Mouse (Mus musculus): ENCODE data around the gene Fbxl15. TPM values are rescaled to one million over a fixed set of nuclear protein-coding genes. Genes with fewer than 3 reads are reported as not detected.

The Fbxl15 gene
- total and polyA plus RNA-seq, 2 experiments from 2014 or later = 55.2 to 57.8 TPM

DNA sequence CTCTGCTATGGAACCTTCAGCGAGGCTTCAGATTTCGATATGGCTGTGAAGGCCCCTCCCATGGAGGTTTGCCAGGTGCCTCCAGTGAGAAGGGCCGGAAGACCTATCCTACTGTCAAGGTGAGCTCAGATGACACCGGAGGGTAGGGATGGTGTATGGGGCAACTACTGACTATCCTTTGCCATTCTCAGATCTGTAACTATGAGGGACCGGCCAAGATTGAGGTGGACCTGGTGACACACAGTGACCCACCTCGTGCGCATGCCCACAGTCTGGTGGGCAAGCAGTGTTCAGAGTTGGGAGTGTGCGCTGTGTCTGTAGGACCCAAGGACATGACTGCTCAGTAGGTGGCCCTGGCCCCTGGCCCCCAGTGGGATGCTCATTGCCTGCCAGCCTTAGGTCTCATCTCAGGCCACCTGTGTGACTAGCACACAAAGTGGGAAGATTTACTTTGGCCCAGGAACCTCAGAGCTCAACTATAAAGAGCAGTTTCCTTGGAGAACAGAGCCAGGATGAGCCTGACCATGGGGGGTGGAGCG is 21.2 kb upstream of the Fbxl15 start:
- Histone ChIP-seq H3K27me3 (ENCODE audit: insufficient read depth, low read length) (0 out of 2 replicates have a peak, but pooled peaks cover 10% of the 10 kb centered on the region), H3K4me2 (ENCODE audit: low read depth, low read length, poor library complexity, severe bottlenecking) (no peak overlapping the region), H3K9ac (replicated peaks; ENCODE audit: low read length, poor library complexity, severe bottlenecking) (no peak overlapping the region), H3K9me3 (ENCODE audit: low read length) (no peaks in the 10 kb centered on the region), H3K36me3 (ENCODE audit: insufficient read depth, low read length) (peaks cover 13% of the 10 kb centered on the region), H3K27ac (ENCODE audit: low read depth, low read length) (no peak overlapping the region), H3K4me3 (ENCODE audit: low read depth, low read length) (no peak overlapping the region), H3K4me1 (ENCODE audit: insufficient read depth, low read length) (no peaks in the 10 kb centered on the region)
- 94% methylated on average over 9 of the region's 9 CpGs for WGBS
- no peak for DNase-seq (ENCODE audit: low spot score)
- no peak for ATAC-seq (ENCODE audit: low FRiP score)
- TF ChIP-seq CTCF (IDR thresholded peaks at IDR 0.05) = no peak

DNA sequence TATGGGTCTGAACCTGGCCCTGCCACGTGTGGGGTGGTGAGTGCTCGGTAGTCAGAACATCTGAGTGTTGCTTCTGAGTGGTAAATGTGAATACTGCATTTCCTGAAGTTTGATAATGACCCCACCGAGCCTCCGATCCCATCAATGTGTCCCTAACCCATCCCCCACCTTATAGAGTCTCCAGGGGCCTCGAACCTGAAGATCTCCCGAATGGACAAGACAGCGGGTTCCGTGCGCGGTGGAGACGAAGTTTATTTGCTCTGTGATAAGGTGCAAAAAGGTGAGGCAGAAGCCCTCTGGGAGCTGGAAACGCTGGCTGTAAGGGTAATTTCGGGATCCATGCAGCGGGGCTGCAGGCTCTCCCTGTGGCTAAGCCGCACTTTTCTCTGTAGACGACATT is 20.2 kb upstream of the Fbxl15 start:
- no peak for TF ChIP-seq CTCF (IDR thresholded peaks at IDR 0.05)
- WGBS = 83% methylated on average over 16 of the region's 16 CpGs

DNA sequence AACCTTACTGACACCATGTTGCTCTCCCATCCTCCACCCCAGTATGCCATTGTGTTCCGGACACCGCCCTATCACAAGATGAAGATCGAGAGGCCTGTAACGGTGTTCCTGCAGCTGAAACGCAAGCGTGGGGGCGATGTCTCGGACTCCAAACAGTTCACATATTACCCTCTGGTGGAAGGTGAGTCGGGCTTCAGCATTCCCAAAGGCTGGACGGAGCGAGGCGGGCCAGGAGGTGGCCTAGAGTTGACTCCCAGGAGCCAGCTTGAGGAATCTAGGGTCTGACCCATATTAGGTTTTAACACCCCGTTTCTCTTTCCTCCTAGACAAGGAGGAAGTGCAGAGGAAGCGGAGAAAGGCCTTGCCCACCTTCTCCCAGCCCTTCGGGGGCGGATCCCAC is 19.7 kb upstream of the Fbxl15 start:
- DNase-seq (ENCODE audit: low spot score) (no peak), ATAC-seq (ENCODE audit: low FRiP score) (no peak)
- Histone ChIP-seq H3K36me3 (ENCODE audit: insufficient read depth, low read length) (peaks cover 26% of the 10 kb centered on the region), H3K27me3 (ENCODE audit: insufficient read depth, low read length) (0 out of 2 replicates have a peak, but pooled peaks cover 10% of the 10 kb centered on the region), H3K4me2 (ENCODE audit: low read depth, low read length, poor library complexity, severe bottlenecking) (peak overlapping the region; percentile 81), H3K27ac (ENCODE audit: low read depth, low read length) (no peak overlapping the region), H3K4me1 (ENCODE audit: insufficient read depth, low read length) (no peaks in the 10 kb centered on the region), H3K4me3 (ENCODE audit: low read depth, low read length) (peak overlapping the region; percentile 46; the same call in 1 of the 2 replicates), H3K9me3 (ENCODE audit: low read length) (no peaks in the 10 kb centered on the region), H3K9ac (replicated peaks; ENCODE audit: low read length, poor library complexity, severe bottlenecking) (no peak overlapping the region)
- 71% methylated on average over 16 of the region's 16 CpGs for WGBS
- TF ChIP-seq CTCF (IDR thresholded peaks at IDR 0.05) = no peak

More for the DNA sequence above, 20.2 kb upstream of the Fbxl15 start:
- Histone ChIP-seq H3K9ac (replicated peaks; ENCODE audit: low read length, poor library complexity, severe bottlenecking) (no peak overlapping the region), H3K9me3 (ENCODE audit: low read length) (no peaks in the 10 kb centered on the region), H3K27ac (ENCODE audit: low read depth, low read length) (no peak overlapping the region), H3K36me3 (ENCODE audit: insufficient read depth, low read length) (peaks cover 21% of the 10 kb centered on the region), H3K4me3 (ENCODE audit: low read depth, low read length) (no peak overlapping the region), H3K4me2 (ENCODE audit: low read depth, low read length, poor library complexity, severe bottlenecking) (no peak overlapping the region), H3K27me3 (ENCODE audit: insufficient read depth, low read length) (0 out of 2 replicates have a peak, but pooled peaks cover 10% of the 10 kb centered on the region), H3K4me1 (ENCODE audit: insufficient read depth, low read length) (no peaks in the 10 kb centered on the region)
- DNase-seq (ENCODE audit: low spot score) (no peak), ATAC-seq (ENCODE audit: low FRiP score) (no peak)

DNA sequence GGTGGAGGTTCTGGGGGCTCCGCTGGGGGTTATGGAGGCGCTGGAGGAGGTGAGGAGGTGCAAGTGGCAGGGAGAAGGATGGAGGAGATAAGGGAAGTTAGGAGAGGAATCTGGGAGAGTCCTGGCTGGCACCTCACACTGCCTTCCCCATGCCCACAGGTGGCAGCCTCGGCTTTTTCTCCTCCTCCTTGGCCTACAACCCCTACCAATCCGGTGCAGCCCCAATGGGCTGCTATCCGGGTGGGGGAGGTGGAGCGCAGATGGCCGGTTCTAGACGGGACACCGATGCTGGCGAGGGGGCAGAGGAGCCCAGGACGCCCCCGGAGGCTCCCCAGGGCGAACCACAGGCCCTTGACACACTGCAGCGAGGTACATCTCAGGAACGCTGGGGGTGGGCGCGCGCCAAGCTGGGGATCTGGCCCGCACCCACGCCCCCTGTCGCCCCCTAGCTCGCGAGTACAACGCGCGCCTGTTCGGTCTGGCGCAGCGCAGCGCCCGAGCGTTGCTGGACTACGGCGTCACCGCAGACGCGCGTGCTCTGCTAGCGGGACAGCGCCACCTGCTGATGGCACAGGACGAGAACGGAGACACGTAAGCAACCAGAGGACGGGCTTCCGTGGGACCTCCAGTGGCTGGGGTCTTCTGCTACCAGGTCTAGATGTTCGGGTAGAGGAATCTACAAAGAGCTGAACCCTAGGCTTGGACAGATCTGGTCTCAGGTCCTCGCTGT is 19.1 kb upstream of the Fbxl15 start:
- Histone ChIP-seq H3K9me3 (ENCODE audit: low read length) (no peaks in the 10 kb centered on the region), H3K4me1 (ENCODE audit: insufficient read depth, low read length) (no peaks in the 10 kb centered on the region), H3K27ac (ENCODE audit: low read depth, low read length) (no peak overlapping the region), H3K4me3 (ENCODE audit: low read depth, low read length) (peak overlapping the region; percentile 46), H3K4me2 (ENCODE audit: low read depth, low read length, poor library complexity, severe bottlenecking) (peak overlapping the region; percentile 81), H3K27me3 (ENCODE audit: insufficient read depth, low read length) (0 out of 2 replicates have a peak, but pooled peaks cover 10% of the 10 kb centered on the region), H3K9ac (replicated peaks; ENCODE audit: low read length, poor library complexity, severe bottlenecking) (peak overlapping the region; percentile 62), H3K36me3 (ENCODE audit: insufficient read depth, low read length) (peaks cover 32% of the 10 kb centered on the region)
- ATAC-seq (ENCODE audit: low FRiP score) (peak; percentile 53), DNase-seq (ENCODE audit: low spot score) (peak; percentile 93)
- TF ChIP-seq CTCF (IDR thresholded peaks at IDR 0.05) = peak; percentile 95
- WGBS = 2% methylated on average over 47 of the region's 47 CpGs

DNA sequence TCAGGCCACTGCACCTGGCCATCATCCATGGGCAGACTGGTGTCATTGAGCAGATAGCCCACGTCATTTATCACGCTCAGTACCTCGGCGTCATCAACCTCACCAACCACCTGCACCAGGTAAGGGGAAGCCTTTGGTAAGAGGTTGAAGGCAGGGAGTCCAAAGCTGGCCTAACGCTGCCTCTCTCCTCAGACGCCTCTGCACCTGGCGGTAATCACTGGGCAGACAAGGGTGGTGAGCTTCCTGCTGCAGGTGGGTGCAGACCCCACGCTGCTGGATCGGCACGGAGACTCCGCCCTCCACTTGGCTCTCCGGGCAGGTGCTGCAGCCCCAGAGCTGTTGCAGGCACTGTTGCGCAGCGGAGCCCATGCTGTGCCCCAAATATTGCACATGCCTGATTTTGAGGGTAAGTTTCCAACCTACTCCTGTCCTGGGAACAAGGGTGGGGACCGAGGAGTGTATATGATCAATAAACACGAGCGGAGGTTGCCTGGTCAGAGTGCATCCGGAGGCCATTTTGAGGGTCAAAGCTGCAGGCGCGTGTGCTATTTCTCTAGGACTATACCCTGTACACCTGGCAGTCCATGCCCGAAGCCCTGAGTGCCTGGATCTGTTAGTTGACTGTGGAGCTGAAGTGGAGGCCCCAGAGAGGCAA is 18.2 kb upstream of the Fbxl15 start:
- H3K9me3 ChIP-seq (ENCODE audit: low read length) = no peaks in the 10 kb centered on the region
- DNase-seq (ENCODE audit: low spot score) = no peak
- 84% methylated on average over 21 of the region's 21 CpGs for WGBS

More for the DNA sequence above, 18.2 kb upstream of the Fbxl15 start:
- no peak for TF ChIP-seq CTCF (IDR thresholded peaks at IDR 0.05)
- no peak overlapping the region for H3K27ac ChIP-seq (ENCODE audit: low read depth, low read length)
- H3K9ac ChIP-seq (replicated peaks; ENCODE audit: low read length, poor library complexity, severe bottlenecking) = no peak overlapping the region
- H3K4me1 ChIP-seq (ENCODE audit: insufficient read depth, low read length) = no peaks in the 10 kb centered on the region
- H3K27me3 ChIP-seq (ENCODE audit: insufficient read depth, low read length) = peaks cover 8% of the 10 kb centered on the region; the same call in 1 of the 2 replicates
- H3K4me3 ChIP-seq (ENCODE audit: low read depth, low read length) = no peak overlapping the region
- H3K4me2 ChIP-seq (ENCODE audit: low read depth, low read length, poor library complexity, severe bottlenecking) = no peak overlapping the region
- H3K36me3 ChIP-seq (ENCODE audit: insufficient read depth, low read length) = peaks cover 40% of the 10 kb centered on the region
- no peak for ATAC-seq (ENCODE audit: low FRiP score)

All from midbrain, postnatal 0 days (tissue).